Mouse (Mus musculus) CH12.LX (cell line): ENCODE data around the gene Sort1. TPM values are rescaled to one million over a fixed set of nuclear protein-coding genes. Genes with fewer than 3 reads are reported as not detected.

Experiments
- DNase-seq: peaks from one replicate; pipeline ENCODE4 v3.0.0-alpha.2; 2013; ENCODE audit errors: extremely low read depth
- H3K27ac ChIP-seq: 2 replicates; pipeline ENCODE4 v1.5.1; 2012; ENCODE audit warnings: low read depth, mild to moderate bottlenecking, control low read depth, moderate library complexity; ENCODE audit not compliant: insufficient read depth
- H3K27me3 ChIP-seq: replicated peaks from 2 replicates; pipeline ENCODE3; 2012; ENCODE audit warnings: inconsistent platforms
- H3K36me3 ChIP-seq, 2 experiments: replicated peaks in 1 of 2; 2 replicates each; pipeline versions ENCODE3 to v1.6.1; 2012; ENCODE audit warnings: inconsistent platforms in 1 of 2, low read length in 1 of 2, mild to moderate bottlenecking in 1 of 2, mixed read lengths in 1 of 2, moderate library complexity in 1 of 2; ENCODE audit not compliant: control insufficient read depth in 1 of 2, insufficient read depth in 1 of 2
- H3K4me1 ChIP-seq, 2 experiments: 2 replicates each; pipeline ENCODE4 v1.6.1; 2012; ENCODE audit warnings: inconsistent platforms in 1 of 2, moderate library complexity in 1 of 2; ENCODE audit not compliant: insufficient read depth in 2 of 2, control insufficient read depth in 1 of 2
- H3K4me2 ChIP-seq: 2 replicates; pipeline ENCODE4 v1.6.1; 2012; ENCODE audit warnings: low read depth, mild to moderate bottlenecking, control low read depth; ENCODE audit not compliant: poor library complexity, insufficient read depth, severe bottlenecking
- H3K4me3 ChIP-seq, 3 experiments: fragments of 150-350 bp in 1 of 3; sonication (generic) in 1 of 3; replicated peaks in 1 of 3; 2 replicates each; pipeline versions ENCODE3 to v1.5.1; 2011 to 2012; ENCODE audit warnings: low read depth in 2 of 3, low read length in 2 of 3, mild to moderate bottlenecking in 2 of 3, moderate library complexity in 2 of 3, control low read depth in 1 of 3, improper control_type of control experiment in 1 of 3, inconsistent platforms in 1 of 3, mixed read lengths in 1 of 3; ENCODE audit not compliant: poor library complexity in 1 of 3
- H3K79me2 ChIP-seq: replicated peaks from 2 replicates; pipeline ENCODE4 v1.6.1; 2012; ENCODE audit warnings: mild to moderate bottlenecking, moderate library complexity; ENCODE audit not compliant: control insufficient read depth, poor library complexity, insufficient read depth, severe bottlenecking; ENCODE audit errors: extremely low read depth
- H3K9ac ChIP-seq: 2 replicates; pipeline ENCODE4 v1.6.1; 2012; ENCODE audit warnings: low read depth, mild to moderate bottlenecking, control low read depth, moderate library complexity; ENCODE audit not compliant: insufficient read depth
- H3K9me3 ChIP-seq: replicated peaks from 2 replicates; pipeline ENCODE3; 2012; ENCODE audit warnings: low read length, inconsistent platforms, mixed read lengths
- BHLHE40 ChIP-seq: IDR thresholded peaks from 2 replicates; pipeline ENCODE4 v1.6.1; 2011; ENCODE audit warnings: mild to moderate bottlenecking, low read depth, low read length, improper control_type of control experiment
- CTCF ChIP-seq, 2 experiments: IDR thresholded peaks in 1 of 2; conservative IDR thresholded peaks in 1 of 2; 2 replicates each; pipeline ENCODE4 v1.5.1; 2011 to 2012; ENCODE audit warnings: low read depth in 2 of 2, low read length in 2 of 2, improper control_type of control experiment in 1 of 2, inconsistent platforms in 1 of 2, mild to moderate bottlenecking in 1 of 2, moderate library complexity in 1 of 2
- E2F4 ChIP-seq: IDR thresholded peaks from 2 replicates; pipeline ENCODE4 v1.6.1; 2011; ENCODE audit warnings: low read depth, low read length, improper control_type of control experiment; ENCODE audit not compliant: insufficient replicate concordance
- ELF1 ChIP-seq: IDR thresholded peaks from 2 replicates; pipeline ENCODE4 v1.6.1; 2014; ENCODE audit warnings: low read depth, mild to moderate bottlenecking, inconsistent platforms, low read length, improper control_type of control experiment
- GABPA ChIP-seq: IDR thresholded peaks from 2 replicates; pipeline ENCODE4 v1.6.1; 2012; ENCODE audit warnings: low read depth, low read length, improper control_type of control experiment, inconsistent platforms; ENCODE audit not compliant: insufficient replicate concordance
- IRF4 ChIP-seq: IDR thresholded peaks from 2 replicates; pipeline ENCODE4 v1.6.1; 2014; ENCODE audit warnings: low read depth, mild to moderate bottlenecking, inconsistent platforms, low read length, improper control_type of control experiment
- KAT2A ChIP-seq: IDR thresholded peaks from 2 replicates; pipeline ENCODE4 v1.6.1; 2012; ENCODE audit warnings: low read length, improper control_type of control experiment, inconsistent platforms; ENCODE audit not compliant: insufficient replicate concordance
- MAX ChIP-seq: IDR thresholded peaks from 2 replicates; pipeline ENCODE4 v1.6.1; 2011; ENCODE audit warnings: low read length, improper control_type of control experiment
- MXI1 ChIP-seq: IDR thresholded peaks from 2 replicates; pipeline ENCODE4 v1.6.1; 2011; ENCODE audit warnings: mild to moderate bottlenecking, low read depth, low read length, improper control_type of control experiment
- MYC ChIP-seq: IDR thresholded peaks from 2 replicates; pipeline ENCODE4 v1.6.1; 2011; ENCODE audit warnings: low read depth, mild to moderate bottlenecking, improper control_type of control experiment, low read length
- NELFE ChIP-seq: IDR thresholded peaks from 2 replicates; pipeline ENCODE4 v1.6.1; 2011; ENCODE audit warnings: low read depth, low read length, improper control_type of control experiment
- POLR2AphosphoS2 ChIP-seq: IDR thresholded peaks from 2 replicates; pipeline ENCODE4 v1.6.1; 2011; ENCODE audit warnings: low read depth, low read length, improper control_type of control experiment
- RAD21 ChIP-seq: IDR thresholded peaks from 2 replicates; pipeline ENCODE4 v1.6.1; 2011; ENCODE audit warnings: low read depth, mild to moderate bottlenecking, low read length, improper control_type of control experiment, moderate library complexity
- SIN3A ChIP-seq: IDR thresholded peaks from 2 replicates; pipeline ENCODE4 v1.6.1; 2012; ENCODE audit warnings: low read length, improper control_type of control experiment, inconsistent platforms
- SMC3 ChIP-seq: IDR thresholded peaks from 2 replicates; pipeline ENCODE4 v1.6.1; 2011; ENCODE audit warnings: low read depth, low read length, improper control_type of control experiment
- TCF12 ChIP-seq: IDR thresholded peaks from 2 replicates; pipeline ENCODE4 v1.6.1; 2014; ENCODE audit warnings: low read depth, mild to moderate bottlenecking, inconsistent platforms, low read length, improper control_type of control experiment
- USF1 ChIP-seq: IDR thresholded peaks from 2 replicates; pipeline ENCODE4 v1.6.1; 2014; ENCODE audit warnings: low read depth, mild to moderate bottlenecking, inconsistent platforms, low read length, improper control_type of control experiment
- USF2 ChIP-seq: conservative IDR thresholded peaks from 2 replicates; pipeline ENCODE4 v1.6.1; 2011; ENCODE audit warnings: low read depth, low read length, improper control_type of control experiment
- ZKSCAN1 ChIP-seq: IDR thresholded peaks from 2 replicates; pipeline ENCODE4 v1.6.1; 2012; ENCODE audit warnings: low read depth, inconsistent platforms, low read length, improper control_type of control experiment, borderline replicate concordance
- dilution Hi-C: fragments of 300-500 bp; cut with MboI; formaldehyde crosslinking; loops from 2 replicates; pipeline ENCODE4 v1.14.3; 2020; ENCODE audit warnings: low sequenced_read_pairs; ENCODE audit not compliant: extremely low pct_unique_long_range_greater_than_20kb, extremely low pct_ligation_motif_present
- in situ Hi-C: fragments of 300-500 bp; cut with MboI; formaldehyde crosslinking; loops from 3 replicates; pipeline ENCODE4 v1.14.3; 2019; ENCODE audit warnings: low sequenced_read_pairs, low pct_ligation_motif_present, low pct_unique_long_range_greater_than_20kb, mixed read lengths
- polyA plus RNA-seq: library from polyadenylated mRNA; unstranded; fragments of >175 nt; gene quantifications from 2 replicates; pipeline ENCODE4 v1.2.1, GENCODE M21; 2012; ENCODE audit warnings: low read depth; ENCODE audit not compliant: insufficient read length
- total RNA-seq, 2 experiments: library from RNA; depleted of rRNA; stranded (reverse); fragments of 300-350 nt in 1 of 2; fragments of >200 nt in 1 of 2; gene quantifications; 2 replicates each; pipeline ENCODE4 v1.2.3; 2012 to 2014

Gene Sort1
- total and polyA plus RNA-seq, 3 experiments = 0.15 to 1.2 (median 0.90) TPM

DNA sequence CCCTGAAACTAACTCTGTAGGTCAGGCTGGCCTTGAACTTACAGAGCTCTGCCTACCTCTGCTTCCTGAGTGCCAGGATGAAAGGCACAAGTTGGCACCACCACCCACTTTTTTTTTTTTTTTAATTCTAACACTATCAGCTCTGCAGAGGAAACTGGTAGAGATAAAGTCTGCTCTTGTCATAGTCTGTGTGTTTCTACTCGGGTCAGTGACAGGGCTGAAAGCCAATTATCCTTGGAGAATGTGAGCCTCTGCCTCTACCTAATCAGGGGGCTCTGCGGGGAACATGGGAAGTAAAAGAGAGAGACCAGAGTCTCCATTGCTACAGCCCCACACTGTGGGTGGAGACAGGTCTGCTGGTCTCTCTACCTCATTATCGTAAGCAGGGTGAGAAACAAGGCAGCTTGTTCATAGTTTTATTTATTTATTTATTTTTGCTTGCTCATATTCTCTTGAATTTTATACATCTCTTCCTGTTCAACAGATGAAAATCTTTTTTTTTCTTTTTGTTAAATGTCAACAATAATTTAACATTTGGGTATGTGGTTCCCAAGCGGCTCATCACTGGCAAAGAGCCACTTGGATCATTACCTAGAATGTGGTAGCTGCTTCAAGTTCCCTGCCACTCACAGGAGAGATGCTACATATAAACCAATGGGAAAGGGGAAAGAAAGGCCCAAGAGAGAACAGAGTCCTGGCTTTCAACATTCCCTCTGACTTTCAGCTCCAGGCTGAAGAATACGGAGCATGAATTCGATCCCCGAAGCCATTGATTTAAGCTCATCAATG is 95.2 kb downstream of the Sort1 start:
- in situ Hi-C loops (no loop called here), dilution Hi-C loops (no loop called here)
- Histone ChIP-seq H3K36me3 (peaks cover 0 to 54% of the 10 kb centered on the region in 2 experiments), H3K9me3 (no peaks in the 10 kb centered on the region), H3K9ac (no peak overlapping the region), H3K79me2 (no peaks in the 10 kb centered on the region), H3K27ac (no peak overlapping the region), H3K27me3 (no peaks in the 10 kb centered on the region), H3K4me1 (peaks cover 10 to 20% of the 10 kb centered on the region in 2 experiments; a peak in 3 of 4 replicates), H3K4me2 (no peak overlapping the region), H3K4me3 (no peak overlapping the region)
- no peak for DNase-seq
- no peak for TF ChIP-seq SIN3A
- no peak for TF ChIP-seq KAT2A
- no peak for TF ChIP-seq MYC
- TF ChIP-seq IRF4 = no peak
- TF ChIP-seq POLR2AphosphoS2 = no peak
- TF ChIP-seq BHLHE40 = no peak
- no peak for TF ChIP-seq MXI1
- no peak for TF ChIP-seq USF2
- no peak for TF ChIP-seq E2F4

- Histone ChIP-seq H3K9me3 (no peaks in the 10 kb centered on the region), H3K79me2 (peaks cover 8% of the 10 kb centered on the region; the same call in 1 of the 2 replicates), H3K4me2 (no peak overlapping the region), H3K4me3 (no peak overlapping the region), H3K4me1 (peaks cover 10 to 26% of the 10 kb centered on the region in 2 experiments; a peak in 3 of 4 replicates), H3K36me3 (peaks cover 1 to 46% of the 10 kb centered on the region in 2 experiments), H3K27me3 (no peaks in the 10 kb centered on the region), H3K9ac (no peak overlapping the region), H3K27ac (no peak overlapping the region)
- peak; percentile 63 for DNase-seq
- in situ Hi-C loops (loop anchor here (10.0 kb wide), 1 partner anchor 216 kb away; no protein-coding TSS in a partner anchor), dilution Hi-C loops (no loop called here)
- TF ChIP-seq MYC = 0 out of 2 replicates have a peak, but pooled peaks have one; percentile 18
- peak; percentile 55; the same call in 1 of the 2 replicates for TF ChIP-seq NELFE
- 0 out of 2 replicates have a peak, but pooled peaks have one; percentile 10 for TF ChIP-seq ELF1
- no peak for TF ChIP-seq ZKSCAN1
- peak; percentile 13 to 99; a peak in 2 of 4 replicates for TF ChIP-seq CTCF (conservative IDR thresholded peaks at IDR 0.05 in 1 of 2, IDR thresholded peaks at IDR 0.05 in 1 of 2; ENCODE audit: low read depth in 2 of 2, low read length in 2 of 2)
- TF ChIP-seq TCF12 = no peak
- TF ChIP-seq SMC3 = peak; percentile 77
- 0 out of 2 replicates have a peak, but pooled peaks have one; percentile 26 for TF ChIP-seq MAX
- TF ChIP-seq RAD21 = peak; percentile 43
- TF ChIP-seq SIN3A = peak; percentile 43; the same call in 1 of the 2 replicates
- TF ChIP-seq USF2 = no peak
- no peak for TF ChIP-seq GABPA
- no peak for TF ChIP-seq USF1
Observed at GRCm38 (mm10) chr3:108380695-108381094, 96.8 kb downstream of the Sort1 start.
